Mouse (Mus musculus) B cell, adult 2 months (primary cell): ENCODE measurements around the gene Tex13c2.

Source experiments
- DNase-seq, 2 experiments: peaks; one replicate each; pipeline ENCODE4 v3.0.0; 2022

Gene Tex13c2

DNA sequence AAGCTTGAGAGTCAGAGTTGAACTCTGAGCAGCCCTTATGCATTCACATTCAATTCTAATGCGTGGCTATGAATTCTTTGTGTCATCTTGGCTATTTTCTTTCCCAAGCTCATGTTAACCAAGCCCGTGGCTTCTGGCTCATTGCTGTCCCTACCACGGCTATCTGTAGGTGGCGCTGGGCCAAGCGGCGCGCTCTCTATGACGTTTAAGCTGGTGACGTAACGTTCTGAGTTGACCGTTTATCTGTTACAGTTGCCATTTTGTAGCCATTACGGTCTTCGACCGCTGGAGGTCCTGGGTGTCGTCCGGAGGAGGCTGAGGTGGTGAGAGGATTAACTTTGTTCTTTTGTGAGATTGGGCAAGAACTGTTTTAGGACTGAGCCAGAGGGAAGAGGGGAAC lies at the start of gene Tex13c2:
Gene Tex13c2, plus strand, starts transcription at position 246 of the 400 bp plus-strand sequence.
- no peak for DNase-seq

DNA sequence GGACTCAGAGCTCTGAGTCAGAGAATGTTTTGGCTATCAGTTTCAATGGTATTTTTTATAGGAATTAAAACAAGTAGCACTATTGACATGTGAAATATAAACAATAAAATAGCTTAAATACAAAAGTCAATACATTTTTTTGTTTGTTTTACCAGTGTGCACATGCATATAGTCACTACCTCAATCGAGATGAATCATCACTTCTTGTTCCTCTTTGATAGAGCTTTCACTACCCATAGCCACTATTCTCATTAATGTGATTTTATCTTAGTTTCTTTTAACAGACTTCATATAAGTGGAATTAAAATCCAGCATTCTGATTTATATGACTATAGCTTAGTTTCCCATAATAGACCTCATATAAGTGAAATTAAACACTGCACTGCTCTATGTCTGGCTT lies 39.2 kb upstream of the Tex13c2 start:
- DNase-seq, result no peak

DNA sequence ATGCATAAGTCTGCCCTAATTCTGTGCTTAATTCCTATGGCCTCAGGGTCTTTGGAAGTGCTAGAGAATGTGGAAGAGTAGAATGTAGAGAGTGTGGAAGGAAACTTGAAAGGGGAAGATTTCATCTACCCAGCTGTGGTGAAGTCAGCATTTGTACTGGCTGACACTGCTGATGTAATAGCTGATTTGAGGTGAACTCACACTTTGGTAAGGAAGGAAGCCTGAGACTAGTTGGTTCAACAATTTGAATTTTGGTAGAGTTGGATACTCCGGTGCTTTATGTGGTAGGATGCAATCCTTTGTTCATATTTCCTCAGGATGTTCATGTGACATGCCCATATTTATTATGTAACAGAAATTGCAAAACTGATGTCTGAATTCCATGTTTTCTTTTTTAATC lies 36.5 kb upstream of the Tex13c2 start:
- no peak for DNase-seq

DNA sequence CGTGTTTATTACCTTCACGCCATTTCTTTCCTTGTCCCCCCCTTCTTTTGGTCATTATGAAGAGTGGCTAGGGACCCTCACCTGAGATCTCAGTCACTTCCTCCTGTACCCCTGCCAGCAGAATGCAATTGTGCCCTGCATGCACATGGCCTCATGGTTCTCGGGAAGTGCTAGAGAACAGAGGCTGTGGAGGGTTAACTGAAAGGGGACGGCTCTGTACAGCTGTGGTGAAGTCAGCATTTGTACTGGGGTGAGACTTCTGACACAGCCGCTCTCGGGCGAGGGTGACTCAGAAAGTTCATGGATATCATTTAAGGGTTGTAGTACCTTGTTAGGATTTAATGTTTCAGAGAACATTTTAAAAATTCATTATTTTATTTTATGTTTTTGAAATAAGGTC lies 35.0 kb upstream of the Tex13c2 start:
- DNase-seq, result no peak

DNA sequence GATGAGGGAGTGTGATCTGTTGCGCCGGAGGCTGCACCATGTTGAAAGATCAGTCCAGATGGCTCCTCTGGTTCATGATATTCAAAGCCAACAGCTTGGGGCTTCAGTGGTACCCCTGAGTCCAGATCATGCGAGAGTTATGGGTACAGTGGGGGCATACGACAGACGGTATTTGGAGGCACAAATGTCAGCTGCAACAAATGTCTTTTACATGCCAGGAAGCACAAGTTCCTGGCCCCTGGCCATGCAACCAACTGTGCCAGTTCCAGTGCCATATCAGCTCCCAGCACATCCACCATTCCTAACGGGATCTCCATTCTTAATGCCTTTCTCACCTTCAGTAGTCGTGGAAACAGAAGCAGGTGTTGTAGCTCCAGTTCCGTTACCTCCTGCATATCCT lies 845 bp downstream of the Tex13c2 start:
- DNase-seq, result no peak

- no peak for DNase-seq
Observed at GRCm38 (mm10) chrX:42500538-42500937, 11.0 kb downstream of the Tex13c2 start.

GRCm38 (mm10) chrX:42502291-42503043 lies 13.0 kb downstream of the Tex13c2 start, which contains the start of gene Sh2d1a:
Gene Sh2d1a, plus strand, starts transcription at chrX:42502453.
- no peak for DNase-seq

- DNase-seq, result no peak
Observed at GRCm38 (mm10) chrX:42511105-42511504, 21.6 kb downstream of the Tex13c2 start.

- DNase-seq, result no peak
Observed at GRCm38 (mm10) chrX:42512567-42512966, 23.1 kb downstream of the Tex13c2 start.

- DNase-seq, result no peak
Observed at GRCm38 (mm10) chrX:42522868-42523267, 33.4 kb downstream of the Tex13c2 start.

GRCm38 (mm10) chrX:42530703-42531102 lies 41.2 kb downstream of the Tex13c2 start:
- DNase-seq, result no peak

GRCm38 (mm10) chrX:42540030-42540755 lies 50.7 kb downstream of the Tex13c2 start:
- peak; percentile 4 to 7 for DNase-seq

GRCm38 (mm10) chrX:42540756-42541053 lies 51.2 kb downstream of the Tex13c2 start:
- peak; percentile 77 for DNase-seq
